Mouse (Mus musculus) MEL (cell line): ENCODE results near the gene Mdga1. TPM values are rescaled to one million over a fixed set of nuclear protein-coding genes. Genes with fewer than 3 reads are reported as not detected.

Source experiments
- DNase-seq: peaks from one replicate; pipeline ENCODE4 v3.0.0; 2011; ENCODE audit warnings: low read depth, low spot score
- H3K27ac ChIP-seq: 2 replicates; pipeline ENCODE4 v1.5.1; 2012; ENCODE audit warnings: low read depth, mild to moderate bottlenecking, control low read depth, low read length, moderate library complexity; ENCODE audit not compliant: control insufficient read depth
- H3K27me3 ChIP-seq, 2 experiments: fragments of 150-350 bp in 1 of 2; sonication (generic) in 1 of 2; 2 replicates each; pipeline ENCODE4 v1.6.1; 2012; ENCODE audit warnings: low read length in 2 of 2, mild to moderate bottlenecking in 2 of 2, improper control_type of control experiment in 1 of 2, moderate library complexity in 1 of 2; ENCODE audit not compliant: insufficient read depth in 2 of 2, control insufficient read depth in 1 of 2
- H3K36me3 ChIP-seq, 2 experiments: 2 replicates each; pipeline ENCODE4 v1.6.1; 2012 to 2014; ENCODE audit warnings: low read length in 2 of 2, improper control_type of control experiment in 1 of 2, inconsistent platforms in 1 of 2, mild to moderate bottlenecking in 1 of 2; ENCODE audit not compliant: insufficient read depth in 2 of 2, control insufficient read depth in 1 of 2
- H3K4me1 ChIP-seq, 2 experiments: fragments of 150-350 bp in 1 of 2; sonication (generic) in 1 of 2; 2 replicates each; pipeline ENCODE4 v1.6.1; 2012; ENCODE audit warnings: low read length in 2 of 2, improper control_type of control experiment in 1 of 2, mild to moderate bottlenecking in 1 of 2; ENCODE audit not compliant: insufficient read depth in 2 of 2, control insufficient read depth in 1 of 2
- H3K4me3 ChIP-seq, 2 experiments: fragments of 150-350 bp in 1 of 2; sonication (generic) in 1 of 2; 2 replicates each; pipeline ENCODE4 v1.5.1; 2012; ENCODE audit warnings: low read depth in 2 of 2, low read length in 2 of 2, mild to moderate bottlenecking in 2 of 2, moderate library complexity in 2 of 2, control low read depth in 1 of 2, improper control_type of control experiment in 1 of 2; ENCODE audit not compliant: control insufficient read depth in 1 of 2, insufficient read depth in 1 of 2
- H3K79me2 ChIP-seq: 2 replicates; pipeline ENCODE4 v1.6.1; 2012; ENCODE audit warnings: mild to moderate bottlenecking, low read length, moderate library complexity; ENCODE audit not compliant: control insufficient read depth, poor library complexity, insufficient read depth
- H3K9ac ChIP-seq: 2 replicates; pipeline ENCODE4 v1.6.1; 2012; ENCODE audit warnings: low read depth, mild to moderate bottlenecking, control low read depth, low read length, moderate library complexity; ENCODE audit not compliant: control insufficient read depth, poor library complexity, severe bottlenecking
- H3K9me3 ChIP-seq: fragments of 150-350 bp; sonication (generic); replicated peaks from 2 replicates; pipeline ENCODE4 v1.6.1; 2012; ENCODE audit warnings: mild to moderate bottlenecking, low read length, improper control_type of control experiment, moderate library complexity; ENCODE audit not compliant: insufficient read depth
- CHD1 ChIP-seq: IDR thresholded peaks from 2 replicates; pipeline ENCODE4 v1.6.1; 2012; ENCODE audit warnings: low read depth, mild to moderate bottlenecking, inconsistent platforms, low read length, improper control_type of control experiment
- GABPA ChIP-seq: IDR thresholded peaks from 2 replicates; pipeline ENCODE4 v1.6.1; 2012; ENCODE audit warnings: low read depth, mild to moderate bottlenecking, inconsistent platforms, low read length, improper control_type of control experiment, moderate library complexity
- GATA1 ChIP-seq: IDR thresholded peaks from 2 replicates; pipeline ENCODE4 v1.6.1; 2011; ENCODE audit warnings: low read depth, low read length, improper control_type of control experiment
- HCFC1 ChIP-seq: IDR thresholded peaks from 2 replicates; pipeline ENCODE4 v1.6.1; 2012; ENCODE audit warnings: low read depth, mild to moderate bottlenecking, inconsistent platforms, low read length, improper control_type of control experiment, moderate library complexity
- JUND ChIP-seq: IDR thresholded peaks from 2 replicates; pipeline ENCODE4 v1.6.1; 2011; ENCODE audit warnings: low read depth, mild to moderate bottlenecking, improper control_type of control experiment, low read length
- MAFK ChIP-seq: IDR thresholded peaks from 2 replicates; pipeline ENCODE4 v1.6.1; 2011; ENCODE audit warnings: low read depth, mild to moderate bottlenecking, low read length, improper control_type of control experiment, borderline replicate concordance
- MAX ChIP-seq: IDR thresholded peaks from 2 replicates; pipeline ENCODE4 v1.6.1; 2011; ENCODE audit warnings: low read length, improper control_type of control experiment
- MEF2A ChIP-seq: IDR thresholded peaks from 2 replicates; pipeline ENCODE4 v1.6.1; 2014; ENCODE audit warnings: low read depth, mild to moderate bottlenecking, inconsistent platforms, low read length, improper control_type of control experiment; ENCODE audit not compliant: poor library complexity, insufficient replicate concordance, severe bottlenecking; ENCODE audit errors: extremely low read depth
- POLR2A ChIP-seq, 2 experiments: IDR thresholded peaks; 2 replicates each; pipeline ENCODE4 v1.6.1; 2011 to 2012; ENCODE audit warnings: low read length in 2 of 2, mild to moderate bottlenecking in 2 of 2, control low read depth in 1 of 2, improper control_type of control experiment in 1 of 2, low read depth in 1 of 2, moderate library complexity in 1 of 2; ENCODE audit not compliant: control insufficient read depth in 1 of 2, insufficient read depth in 1 of 2, poor library complexity in 1 of 2
- POLR2AphosphoS5 ChIP-seq: IDR thresholded peaks from 2 replicates; pipeline ENCODE4 v1.6.1; 2012; ENCODE audit warnings: low read depth, borderline replicate concordance, mild to moderate bottlenecking, inconsistent platforms, low read length, moderate library complexity, mixed read lengths
- SIN3A ChIP-seq: IDR thresholded peaks from 2 replicates; pipeline ENCODE4 v1.6.1; 2012; ENCODE audit warnings: low read length, improper control_type of control experiment, inconsistent platforms
- SMC3 ChIP-seq: IDR thresholded peaks from 2 replicates; pipeline ENCODE4 v1.6.1; 2011; ENCODE audit warnings: low read depth, low read length, improper control_type of control experiment
- USF2 ChIP-seq, 2 experiments: IDR thresholded peaks; 2 replicates each; pipeline ENCODE4 v1.6.1; 2011 to 2012; ENCODE audit warnings: improper control_type of control experiment in 2 of 2, low read length in 2 of 2, borderline replicate concordance in 1 of 2, inconsistent platforms in 1 of 2, low read depth in 1 of 2, mild to moderate bottlenecking in 1 of 2; ENCODE audit not compliant: insufficient read depth in 1 of 2
- ZKSCAN1 ChIP-seq: IDR thresholded peaks from 2 replicates; pipeline ENCODE4 v1.6.1; 2012; ENCODE audit warnings: low read depth, mild to moderate bottlenecking, inconsistent platforms, low read length, improper control_type of control experiment, moderate library complexity
- ZMIZ1 ChIP-seq: IDR thresholded peaks from 2 replicates; pipeline ENCODE4 v1.6.1; 2012; ENCODE audit warnings: low read depth, mild to moderate bottlenecking, inconsistent platforms, low read length, improper control_type of control experiment, moderate library complexity
- polyA plus RNA-seq, 2 experiments: library from polyadenylated mRNA; stranded (reverse) in 1 of 2; unstranded in 1 of 2; fragments of >175 nt in 1 of 2; fragments of >200 nt in 1 of 2; gene quantifications; 2 replicates each; pipeline versions ENCODE4 v1.2.1 to v1.2.4; 2012; ENCODE audit warnings: low replicate concordance in 2 of 2, low read depth in 1 of 2; ENCODE audit not compliant: insufficient read length in 2 of 2, insufficient read depth in 1 of 2, missing spikeins in 1 of 2
- total RNA-seq: library from RNA; depleted of rRNA; stranded (reverse); fragments of 300-350 nt; gene quantifications from 2 replicates; pipeline ENCODE4 v1.2.3, GENCODE M21; 2012

The Mdga1 gene
- total and polyA plus RNA-seq, 3 experiments = 0.27 to 2.3 TPM; not detected in 1

DNA sequence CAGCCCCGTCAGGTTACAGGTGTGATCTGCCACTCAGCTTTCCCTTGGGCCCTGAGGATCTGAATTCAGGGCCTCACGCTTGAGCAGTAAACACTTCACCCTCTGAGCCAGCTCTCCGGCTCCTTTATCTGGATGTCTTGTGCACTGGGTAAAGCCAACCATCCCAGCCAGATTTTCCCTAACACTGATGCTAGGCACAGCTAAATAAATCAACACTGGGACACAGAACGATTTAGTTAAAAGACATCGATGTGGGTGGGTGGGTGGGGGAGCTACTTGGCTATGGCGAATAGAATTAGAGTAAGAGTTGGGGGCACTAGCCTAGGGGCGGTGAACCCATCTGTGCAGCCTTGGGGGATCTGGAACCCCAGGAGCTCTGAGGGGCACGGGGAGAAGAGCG lies 135.6 kb downstream of the Mdga1 start:
- no peak for TF ChIP-seq POLR2AphosphoS5
- H3K4me1 ChIP-seq = no peaks in the 10 kb centered on the region; a peak in 1 of 4 replicates

DNA sequence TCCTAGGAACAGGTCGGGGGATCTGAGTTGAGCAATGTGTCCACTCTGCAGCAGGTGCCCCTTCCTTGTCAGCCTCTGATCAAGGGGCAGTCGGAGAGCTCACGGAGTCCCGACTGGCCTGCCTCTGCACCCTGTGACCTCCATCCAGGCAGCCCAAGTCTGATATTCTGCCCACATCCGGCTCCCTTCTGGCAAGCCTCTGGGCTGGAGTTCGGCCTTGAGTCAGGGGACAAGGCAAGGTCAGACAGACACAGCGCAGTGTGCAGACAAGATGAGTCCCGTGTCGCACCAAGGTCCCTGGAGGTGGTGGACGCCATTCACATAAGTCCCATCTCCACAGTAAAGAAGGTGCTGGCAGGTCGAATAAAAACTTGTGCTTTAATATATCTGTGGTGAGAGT lies 138.2 kb downstream of the Mdga1 start:
- TF ChIP-seq USF2 (IDR thresholded peaks at IDR 0.05; ENCODE audit: borderline replicate concordance in 1 of 2, insufficient read depth in 1 of 2, low read depth in 1 of 2, low read length in 2 of 2) = no peak
- no peak for TF ChIP-seq GABPA
- TF ChIP-seq MAFK = no peak
- no peak for TF ChIP-seq HCFC1
- TF ChIP-seq ZKSCAN1 = no peak
- TF ChIP-seq SIN3A = no peak
- no peak for TF ChIP-seq JUND
- TF ChIP-seq GATA1 = no peak
- no peak for TF ChIP-seq SMC3
- TF ChIP-seq POLR2AphosphoS5 = no peak
- TF ChIP-seq ZMIZ1 = no peak
- no peak for TF ChIP-seq CHD1
- TF ChIP-seq POLR2A (IDR thresholded peaks at IDR 0.05; ENCODE audit: control insufficient read depth in 1 of 2, insufficient read depth in 1 of 2, low read depth in 1 of 2, low read length in 2 of 2, poor library complexity in 1 of 2) = no peak
- no peak for TF ChIP-seq MAX
- no peak for TF ChIP-seq MEF2A
- H3K79me2 ChIP-seq = no peaks in the 10 kb centered on the region
- no peaks in the 10 kb centered on the region for H3K4me1 ChIP-seq
- peaks cover 0 to 2% of the 10 kb centered on the region in 2 experiments; a peak in 1 of 4 replicates for H3K27me3 ChIP-seq
- no peaks in the 10 kb centered on the region for H3K9me3 ChIP-seq
- DNase-seq = no peak
- H3K4me3 ChIP-seq = no peak overlapping the region
- no peak overlapping the region for H3K27ac ChIP-seq
- H3K36me3 ChIP-seq = no peaks in the 10 kb centered on the region
- H3K9ac ChIP-seq = no peak overlapping the region

More for the DNA sequence above, 135.6 kb downstream of the Mdga1 start:
- no peak overlapping the region for H3K27ac ChIP-seq
- H3K27me3 ChIP-seq = peaks cover 0 to 2% of the 10 kb centered on the region in 2 experiments; a peak in 1 of 4 replicates
- H3K4me3 ChIP-seq = no peak overlapping the region
- no peak overlapping the region for H3K9ac ChIP-seq
- no peaks in the 10 kb centered on the region for H3K79me2 ChIP-seq
- DNase-seq = no peak
- no peaks in the 10 kb centered on the region for H3K36me3 ChIP-seq
- no peaks in the 10 kb centered on the region for H3K9me3 ChIP-seq
